Mouse (Mus musculus): ENCODE measurements at regions not wholly inside any gene's neighbourhood (a gene's known extent, or its start where the extent isn't known, plus 50 kb on each side); places are given as distances from the start of the nearest gene placed in this dataset.

DNA sequence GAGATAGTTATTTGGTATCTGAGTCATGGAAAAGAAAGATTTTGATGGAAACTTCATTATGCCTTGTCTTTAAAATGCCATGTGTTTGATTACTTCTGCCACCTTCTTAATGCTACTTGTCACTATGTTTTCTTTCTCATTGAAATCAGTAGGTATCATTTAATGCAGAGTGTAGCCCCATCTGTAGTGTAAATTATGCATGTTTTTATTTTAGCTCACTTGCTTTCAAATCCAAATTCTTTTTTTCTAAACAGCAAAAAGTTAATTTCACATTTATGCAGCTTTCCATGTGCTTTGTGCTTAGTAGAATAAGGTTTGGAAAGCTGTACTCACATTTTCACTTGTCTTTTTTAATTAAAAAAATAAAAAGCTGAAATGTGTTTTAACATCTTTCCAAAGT is 748.0 kb upstream of the Epha7 start:
- no peak for DNase-seq
- no peak for TF ChIP-seq POLR2A (IDR thresholded peaks at IDR 0.05; ENCODE audit: control insufficient read depth, extremely low read depth, insufficient read depth, low read length, poor library complexity)
- TF ChIP-seq CTCF (IDR thresholded peaks at IDR 0.05; ENCODE audit: borderline replicate concordance, control insufficient read depth, extremely low read depth, insufficient read depth, low read length, poor library complexity), result no peak
- Histone ChIP-seq H3K27me3 (ENCODE audit: control insufficient read depth, insufficient read depth, low read length) (no peaks in the 10 kb centered on the region), H3K27ac (ENCODE audit: control insufficient read depth, insufficient read depth, low read length) (no peak overlapping the region), H3K36me3 (ENCODE audit: control insufficient read depth, insufficient read depth, low read length) (no peaks in the 10 kb centered on the region), H3K4me3 (ENCODE audit: control insufficient read depth, insufficient read depth, low read length) (no peak overlapping the region), H3K4me1 (replicated peaks; ENCODE audit: control insufficient read depth, insufficient read depth, low read length) (no peaks in the 10 kb centered on the region)

DNA sequence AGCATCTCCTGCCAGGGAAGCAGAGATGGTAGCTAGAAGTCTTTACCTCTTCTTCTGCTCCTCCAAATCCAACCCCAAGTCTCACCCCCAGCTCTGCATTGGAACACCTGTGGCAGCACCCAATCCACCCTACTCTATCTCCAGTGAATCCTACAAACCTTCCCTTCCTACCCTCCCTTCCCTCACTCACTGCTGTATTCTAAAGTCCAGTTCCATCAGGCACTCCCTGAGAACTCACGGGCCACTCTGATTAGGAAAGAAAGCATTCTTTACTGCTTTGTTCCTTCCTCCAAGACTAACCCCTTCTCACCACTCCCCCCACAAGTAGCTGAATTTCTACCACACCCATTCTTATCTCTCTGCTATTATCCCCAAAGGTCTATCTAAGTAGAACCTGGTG is 747.1 kb upstream of the Epha7 start:
- Histone ChIP-seq H3K4me3 (ENCODE audit: control insufficient read depth, insufficient read depth, low read length) (no peak overlapping the region), H3K4me1 (replicated peaks; ENCODE audit: control insufficient read depth, insufficient read depth, low read length) (no peaks in the 10 kb centered on the region), H3K27ac (ENCODE audit: control insufficient read depth, insufficient read depth, low read length) (no peak overlapping the region), H3K36me3 (ENCODE audit: control insufficient read depth, insufficient read depth, low read length) (no peaks in the 10 kb centered on the region), H3K27me3 (ENCODE audit: control insufficient read depth, insufficient read depth, low read length) (no peaks in the 10 kb centered on the region)
- 68% methylated on average over 1 of the region's 1 CpGs for WGBS
- TF ChIP-seq POLR2A (IDR thresholded peaks at IDR 0.05; ENCODE audit: control insufficient read depth, extremely low read depth, insufficient read depth, low read length, poor library complexity) (no peak), CTCF (IDR thresholded peaks at IDR 0.05; ENCODE audit: borderline replicate concordance, control insufficient read depth, extremely low read depth, insufficient read depth, low read length, poor library complexity) (no peak)
- no peak for DNase-seq

DNA sequence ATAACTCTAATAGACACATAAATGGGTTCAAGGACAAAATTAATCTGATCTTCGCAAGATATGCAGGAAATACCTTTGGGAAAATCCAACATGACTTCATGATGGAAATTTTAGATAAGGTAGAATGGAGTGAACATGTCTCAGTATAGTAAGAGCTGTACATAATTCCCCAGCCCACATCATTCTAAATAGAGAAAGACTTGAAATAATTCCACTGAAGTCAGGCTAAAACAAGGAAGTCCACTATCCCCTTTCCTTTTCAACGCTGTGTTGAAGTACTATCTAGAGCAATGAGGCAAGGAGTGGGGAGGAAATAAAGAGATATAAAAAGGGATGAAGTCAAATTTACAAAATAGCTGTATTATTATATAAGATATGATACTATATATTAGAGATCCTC is 733.9 kb upstream of the Epha7 start:
- no peaks in the 10 kb centered on the region for H3K27me3 ChIP-seq (ENCODE audit: control insufficient read depth, insufficient read depth, low read length)
- TF ChIP-seq POLR2A (IDR thresholded peaks at IDR 0.05; ENCODE audit: control insufficient read depth, extremely low read depth, insufficient read depth, low read length, poor library complexity) (no peak), CTCF (IDR thresholded peaks at IDR 0.05; ENCODE audit: borderline replicate concordance, control insufficient read depth, extremely low read depth, insufficient read depth, low read length, poor library complexity) (no peak)
- 81% methylated on average over 2 of the region's 2 CpGs for WGBS

DNA sequence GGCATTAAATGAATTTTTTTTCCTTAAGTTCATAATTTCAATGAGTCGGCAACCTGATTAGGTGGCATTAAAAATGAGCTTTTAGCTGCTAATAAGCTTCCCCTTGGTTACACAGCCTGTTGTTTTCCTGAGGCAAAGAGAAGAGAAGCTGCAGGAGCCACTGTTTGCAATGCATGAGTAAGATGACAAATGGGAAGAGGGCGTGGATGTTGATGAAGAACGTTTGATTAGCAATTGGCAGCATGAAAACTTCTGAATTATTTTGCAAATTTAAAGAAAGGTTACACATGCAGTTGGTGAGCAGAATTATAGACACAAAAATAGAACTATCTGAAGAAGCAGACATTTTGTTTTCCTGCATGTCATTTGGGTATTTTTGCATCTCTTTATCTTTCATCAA is 720.1 kb upstream of the Epha7 start:
- WGBS, result 61% methylated on average over 3 of the region's 3 CpGs
- Histone ChIP-seq H3K4me1 (replicated peaks; ENCODE audit: control insufficient read depth, insufficient read depth, low read length) (no peaks in the 10 kb centered on the region), H3K36me3 (ENCODE audit: control insufficient read depth, insufficient read depth, low read length) (no peaks in the 10 kb centered on the region), H3K27ac (ENCODE audit: control insufficient read depth, insufficient read depth, low read length) (no peak overlapping the region), H3K27me3 (ENCODE audit: control insufficient read depth, insufficient read depth, low read length) (no peaks in the 10 kb centered on the region), H3K4me3 (ENCODE audit: control insufficient read depth, insufficient read depth, low read length) (no peak overlapping the region)
- TF ChIP-seq POLR2A (IDR thresholded peaks at IDR 0.05; ENCODE audit: control insufficient read depth, extremely low read depth, insufficient read depth, low read length, poor library complexity), result no peak
- no peak for TF ChIP-seq CTCF (IDR thresholded peaks at IDR 0.05; ENCODE audit: borderline replicate concordance, control insufficient read depth, extremely low read depth, insufficient read depth, low read length, poor library complexity)
- DNase-seq, result no peak

More for the DNA sequence above, 733.9 kb upstream of the Epha7 start:
- H3K4me3 ChIP-seq (ENCODE audit: control insufficient read depth, insufficient read depth, low read length), result no peak overlapping the region
- H3K27ac ChIP-seq (ENCODE audit: control insufficient read depth, insufficient read depth, low read length), result no peak overlapping the region
- H3K4me1 ChIP-seq (replicated peaks; ENCODE audit: control insufficient read depth, insufficient read depth, low read length), result no peaks in the 10 kb centered on the region
- no peaks in the 10 kb centered on the region for H3K36me3 ChIP-seq (ENCODE audit: control insufficient read depth, insufficient read depth, low read length)
- DNase-seq, result no peak

DNA sequence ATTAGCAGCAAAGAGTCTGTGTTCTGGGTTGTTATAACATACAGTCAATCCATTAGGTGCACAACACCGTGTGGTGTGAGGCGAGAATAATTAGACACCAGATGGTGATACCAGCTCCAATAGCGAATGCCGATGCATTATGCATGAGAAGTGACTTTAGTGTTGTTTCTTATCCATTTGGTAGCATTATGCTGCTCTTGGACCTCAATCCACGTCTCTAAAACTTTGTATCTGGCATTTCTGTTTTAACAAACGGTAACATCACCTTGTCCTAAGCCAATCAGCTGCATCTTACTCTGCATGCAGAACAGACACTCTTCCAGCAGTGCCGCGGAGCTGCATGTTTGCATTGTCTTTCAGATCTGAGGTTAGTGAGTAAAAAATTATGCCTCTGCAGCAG is 669.8 kb upstream of the Epha7 start:
- Histone ChIP-seq H3K27ac (ENCODE audit: control insufficient read depth, insufficient read depth, low read length) (no peak overlapping the region), H3K27me3 (ENCODE audit: control insufficient read depth, insufficient read depth, low read length) (no peaks in the 10 kb centered on the region), H3K4me1 (replicated peaks; ENCODE audit: control insufficient read depth, insufficient read depth, low read length) (no peaks in the 10 kb centered on the region), H3K36me3 (ENCODE audit: control insufficient read depth, insufficient read depth, low read length) (no peaks in the 10 kb centered on the region), H3K4me3 (ENCODE audit: control insufficient read depth, insufficient read depth, low read length) (no peak overlapping the region)
- TF ChIP-seq CTCF (IDR thresholded peaks at IDR 0.05; ENCODE audit: borderline replicate concordance, control insufficient read depth, extremely low read depth, insufficient read depth, low read length, poor library complexity) (no peak), POLR2A (IDR thresholded peaks at IDR 0.05; ENCODE audit: control insufficient read depth, extremely low read depth, insufficient read depth, low read length, poor library complexity) (no peak)
- DNase-seq, result no peak
- 85% methylated on average over 8 of the region's 8 CpGs for WGBS

DNA sequence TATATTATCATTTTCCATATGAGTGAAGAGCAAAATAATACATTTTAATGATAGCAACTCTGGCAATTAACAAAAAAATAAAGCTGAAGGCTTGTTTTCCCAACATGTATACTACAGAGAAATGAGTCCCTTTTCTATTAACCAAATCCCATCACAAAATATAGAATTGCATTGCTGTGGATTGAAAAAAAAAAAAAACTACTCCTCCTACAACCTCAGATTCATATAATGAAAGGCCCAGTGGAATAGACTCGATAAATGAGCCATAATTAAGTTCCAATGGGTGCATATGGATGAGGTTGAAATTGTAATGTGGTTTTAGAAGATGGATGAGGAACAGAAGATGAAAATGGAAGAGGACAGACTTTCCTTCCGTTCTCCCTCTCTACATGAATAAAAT is 657.8 kb upstream of the Epha7 start:
- H3K4me1 ChIP-seq (replicated peaks; ENCODE audit: control insufficient read depth, insufficient read depth, low read length), result no peaks in the 10 kb centered on the region
- no peaks in the 10 kb centered on the region for H3K27me3 ChIP-seq (ENCODE audit: control insufficient read depth, insufficient read depth, low read length)
- WGBS, result 74% methylated on average over 2 of the region's 2 CpGs
- no peak overlapping the region for H3K4me3 ChIP-seq (ENCODE audit: control insufficient read depth, insufficient read depth, low read length)
- no peak for DNase-seq
- TF ChIP-seq POLR2A (IDR thresholded peaks at IDR 0.05; ENCODE audit: control insufficient read depth, extremely low read depth, insufficient read depth, low read length, poor library complexity) (no peak), CTCF (IDR thresholded peaks at IDR 0.05; ENCODE audit: borderline replicate concordance, control insufficient read depth, extremely low read depth, insufficient read depth, low read length, poor library complexity) (no peak)
- H3K36me3 ChIP-seq (ENCODE audit: control insufficient read depth, insufficient read depth, low read length), result no peaks in the 10 kb centered on the region
- H3K27ac ChIP-seq (ENCODE audit: control insufficient read depth, insufficient read depth, low read length), result no peak overlapping the region

DNA sequence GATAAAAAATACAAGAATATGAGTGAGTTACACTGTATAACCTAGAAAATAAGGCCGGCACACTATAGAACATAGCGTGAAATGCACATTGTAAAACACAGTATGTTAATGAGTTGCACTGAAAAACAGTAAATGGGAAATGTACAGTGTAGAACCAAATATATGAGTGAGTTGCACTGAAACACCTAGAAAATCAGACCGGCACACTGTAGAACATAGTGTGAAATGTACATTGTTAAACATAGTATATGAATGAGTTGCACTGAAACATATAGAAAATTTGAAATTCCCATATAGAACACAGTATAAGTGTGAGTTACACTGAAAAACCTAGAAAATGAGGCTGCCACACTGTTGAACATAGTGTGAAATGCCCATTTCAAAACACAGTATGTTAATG is 636.2 kb upstream of the Epha7 start:
- H3K4me1 ChIP-seq (replicated peaks; ENCODE audit: control insufficient read depth, insufficient read depth, low read length), result no peaks in the 10 kb centered on the region
- 70% methylated on average over 3 of the region's 3 CpGs for WGBS
- TF ChIP-seq POLR2A (IDR thresholded peaks at IDR 0.05; ENCODE audit: control insufficient read depth, extremely low read depth, insufficient read depth, low read length, poor library complexity) (no peak), CTCF (IDR thresholded peaks at IDR 0.05; ENCODE audit: borderline replicate concordance, control insufficient read depth, extremely low read depth, insufficient read depth, low read length, poor library complexity) (no peak)
- H3K36me3 ChIP-seq (ENCODE audit: control insufficient read depth, insufficient read depth, low read length), result no peaks in the 10 kb centered on the region
- peak; percentile 3 for DNase-seq
- no peak overlapping the region for H3K27ac ChIP-seq (ENCODE audit: control insufficient read depth, insufficient read depth, low read length)
- H3K27me3 ChIP-seq (ENCODE audit: control insufficient read depth, insufficient read depth, low read length), result no peaks in the 10 kb centered on the region
- no peak overlapping the region for H3K4me3 ChIP-seq (ENCODE audit: control insufficient read depth, insufficient read depth, low read length)

All from thymus, adult 2 months (tissue).